Comparison of ENCODE assay signal across 10 mouse cellular contexts in genomic region chr8:11780641-11781040, GRCm38 (mm10). TPM values are rescaled to one million over a fixed set of nuclear protein-coding genes. Genes with fewer than 3 reads are reported as not detected.
DNase-seq lines count a peak whose midpoint lies in the region; ATAC-seq and TF ChIP-seq lines count a peak whose summit lies in the region.
"Had no signal": no experiment of that assay in that cellular context is flagged by ENCODE, and none has a peak within 500 bp of the region (broad histone marks: within the 10 kb centered on the region; RNA-seq: fewer than 3 reads in every experiment).

No protein-coding gene starts in this region.

- no peak overlapping the region for H3K4me3 ChIP-seq in forebrain, embryonic 15.5 days
- no peak overlapping the region for H3K4me3 ChIP-seq in forebrain, embryonic 11.5 days (ENCODE audit: low read depth, low read length)
- peak overlapping the region; percentile 10 for H3K4me3 ChIP-seq in kidney, embryonic 14.5 days (ENCODE audit: low read length)
- H3K4me3 ChIP-seq in stomach, embryonic 14.5 days (ENCODE audit: low read depth, low read length), result no peak overlapping the region
- H3K4me3 ChIP-seq in stomach, postnatal 0 days (ENCODE audit: low read depth, low read length), result no peak overlapping the region
- H3K4me3 ChIP-seq in stomach, embryonic 16.5 days (replicated peaks; ENCODE audit: low read length), result 0 out of 2 replicates have a peak overlapping the region, but pooled peaks have one; percentile 0

- no peak for ATAC-seq in forebrain, embryonic 15.5 days (replicated peaks)
- no peak for ATAC-seq in forebrain, embryonic 11.5 days (replicated peaks; ENCODE audit: low FRiP score)
- no peak for ATAC-seq in kidney, embryonic 14.5 days (ENCODE audit: low FRiP score, low TSS enrichment)
- ATAC-seq in stomach, embryonic 14.5 days (ENCODE audit: insufficient number of reproducible peaks, insufficient read depth, low FRiP score, low read depth), result no peak
- ATAC-seq in stomach, postnatal 0 days (ENCODE audit: low FRiP score, low TSS enrichment), result no peak
- ATAC-seq in stomach, embryonic 16.5 days (ENCODE audit: insufficient read depth, low FRiP score), result no peak

- no peaks in the 10 kb centered on the region for H3K27me3 ChIP-seq in forebrain, embryonic 15.5 days
- no peaks in the 10 kb centered on the region for H3K27me3 ChIP-seq in forebrain, embryonic 11.5 days (ENCODE audit: control insufficient read depth, insufficient read depth, low read length)
- H3K27me3 ChIP-seq in kidney, embryonic 14.5 days (ENCODE audit: control insufficient read depth, insufficient read depth, low read length), result no peaks in the 10 kb centered on the region
- no peaks in the 10 kb centered on the region for H3K27me3 ChIP-seq in stomach, embryonic 14.5 days (ENCODE audit: control insufficient read depth, insufficient read depth, low read length)
- H3K27me3 ChIP-seq in stomach, postnatal 0 days (ENCODE audit: control insufficient read depth, insufficient read depth, low read length), result no peaks in the 10 kb centered on the region
- no peaks in the 10 kb centered on the region for H3K27me3 ChIP-seq in stomach, embryonic 16.5 days (ENCODE audit: control insufficient read depth, insufficient read depth, low read length)

- TF ChIP-seq EP300 in stomach, postnatal 0 days (optimal IDR thresholded peaks at IDR 0.05), result no peak

- H3K9me3 ChIP-seq in forebrain, embryonic 15.5 days, result no peaks in the 10 kb centered on the region
- no peaks in the 10 kb centered on the region for H3K9me3 ChIP-seq in forebrain, embryonic 11.5 days (ENCODE audit: control insufficient read depth, low read length)
- no peaks in the 10 kb centered on the region for H3K9me3 ChIP-seq in kidney, embryonic 14.5 days (ENCODE audit: control insufficient read depth, low read length)
- H3K9me3 ChIP-seq in stomach, embryonic 14.5 days (ENCODE audit: control insufficient read depth, low read depth, low read length), result no peaks in the 10 kb centered on the region
- H3K9me3 ChIP-seq in stomach, postnatal 0 days (ENCODE audit: control insufficient read depth, low read length), result no peaks in the 10 kb centered on the region
- H3K9me3 ChIP-seq in stomach, embryonic 16.5 days (replicated peaks; ENCODE audit: control insufficient read depth, low read length), result no peaks in the 10 kb centered on the region

- H3K9ac ChIP-seq in forebrain, embryonic 15.5 days (replicated peaks), result no peak overlapping the region
- H3K9ac ChIP-seq in forebrain, embryonic 11.5 days (ENCODE audit: low read length), result no peak overlapping the region
- H3K9ac ChIP-seq in kidney, embryonic 14.5 days (ENCODE audit: low read depth, low read length), result no peak overlapping the region
- H3K9ac ChIP-seq in stomach, embryonic 14.5 days (replicated peaks; ENCODE audit: low read depth, low read length), result no peak overlapping the region
- H3K9ac ChIP-seq in stomach, postnatal 0 days (ENCODE audit: low read length), result no peak overlapping the region
- H3K9ac ChIP-seq in stomach, embryonic 16.5 days (ENCODE audit: low read length), result no peak overlapping the region

- peak overlapping the region; percentile 51 for H3K27ac ChIP-seq in forebrain, embryonic 15.5 days (replicated peaks)
- no peak overlapping the region for H3K27ac ChIP-seq in forebrain, embryonic 11.5 days (ENCODE audit: low read depth, low read length)
- no peak overlapping the region for H3K27ac ChIP-seq in kidney, embryonic 14.5 days (ENCODE audit: low read depth, low read length)
- no peak overlapping the region for H3K27ac ChIP-seq in stomach, embryonic 14.5 days (ENCODE audit: low read length)
- H3K27ac ChIP-seq in stomach, postnatal 0 days (replicated peaks), result no peak overlapping the region
- H3K27ac ChIP-seq in stomach, embryonic 16.5 days (ENCODE audit: low read length), result no peak overlapping the region

- 82% methylated on average over 4 of the region's 4 CpGs for WGBS in forebrain, embryonic 15.5 days
- 96% methylated on average over 4 of the region's 4 CpGs for WGBS in forebrain, embryonic 11.5 days
- 83% methylated on average over 4 of the region's 4 CpGs for WGBS in kidney, embryonic 14.5 days
- 84% methylated on average over 4 of the region's 4 CpGs for WGBS in stomach, embryonic 14.5 days
- 81% methylated on average over 4 of the region's 4 CpGs for WGBS in stomach, postnatal 0 days
- WGBS in stomach, embryonic 16.5 days, result 82% methylated on average over 4 of the region's 4 CpGs

- no peak overlapping the region for H3K4me2 ChIP-seq in forebrain, embryonic 15.5 days (replicated peaks)
- no peak overlapping the region for H3K4me2 ChIP-seq in forebrain, embryonic 11.5 days (ENCODE audit: low read depth, low read length, severe bottlenecking)
- peak overlapping the region; percentile 24; the same call in 1 of the 2 replicates for H3K4me2 ChIP-seq in kidney, embryonic 14.5 days (replicated peaks; ENCODE audit: low read depth, low read length)
- 0 out of 2 replicates have a peak overlapping the region, but pooled peaks have one; percentile 7 for H3K4me2 ChIP-seq in stomach, embryonic 14.5 days (replicated peaks; ENCODE audit: low read depth, low read length)
- H3K4me2 ChIP-seq in stomach, postnatal 0 days (replicated peaks; ENCODE audit: low read depth), result no peak overlapping the region
- H3K4me2 ChIP-seq in stomach, embryonic 16.5 days (ENCODE audit: low read depth, low read length), result peak overlapping the region; percentile 7

- no peak for TF ChIP-seq CTCF in stomach, postnatal 0 days (IDR thresholded peaks at IDR 0.05; ENCODE audit: low read depth)

- peaks cover 29% of the 10 kb centered on the region for H3K36me3 ChIP-seq in forebrain, embryonic 15.5 days
- no peaks in the 10 kb centered on the region; the same call in 1 of the 2 replicates for H3K36me3 ChIP-seq in forebrain, embryonic 11.5 days (ENCODE audit: control insufficient read depth, insufficient read depth, low read length)
- peaks cover 31% of the 10 kb centered on the region for H3K36me3 ChIP-seq in kidney, embryonic 14.5 days (ENCODE audit: control insufficient read depth, insufficient read depth, low read length)
- peaks cover 13% of the 10 kb centered on the region for H3K36me3 ChIP-seq in stomach, embryonic 14.5 days (ENCODE audit: control insufficient read depth, insufficient read depth, low read length)
- H3K36me3 ChIP-seq in stomach, postnatal 0 days (ENCODE audit: control insufficient read depth, insufficient read depth, low read length), result peaks cover 6% of the 10 kb centered on the region; the same call in 1 of the 2 replicates
- peaks cover 9% of the 10 kb centered on the region; the same call in 1 of the 2 replicates for H3K36me3 ChIP-seq in stomach, embryonic 16.5 days (ENCODE audit: control insufficient read depth, insufficient read depth, low read length)

- no peak for DNase-seq in forebrain, embryonic 11.5 days (ENCODE audit: low spot score)
- no peak for DNase-seq in kidney, postnatal 36 days
- DNase-seq in stomach, postnatal 0 days (ENCODE audit: low spot score), result no peak
- no peak for DNase-seq in embryo, embryonic 10.5 days (ENCODE audit: low spot score)
- DNase-seq: B cell, adult 2 months; gastrocnemius, postnatal 36 days had no signal

- peaks cover 38% of the 10 kb centered on the region for H3K4me1 ChIP-seq in forebrain, embryonic 15.5 days
- no peaks in the 10 kb centered on the region for H3K4me1 ChIP-seq in forebrain, embryonic 11.5 days (replicated peaks; ENCODE audit: control insufficient read depth, insufficient read depth, low read length)
- H3K4me1 ChIP-seq in kidney, embryonic 14.5 days (ENCODE audit: control insufficient read depth, insufficient read depth, low read length), result no peaks in the 10 kb centered on the region
- H3K4me1 ChIP-seq in stomach, embryonic 14.5 days (ENCODE audit: control insufficient read depth, insufficient read depth, low read length), result peaks cover 17% of the 10 kb centered on the region; the same call in 1 of the 2 replicates
- peaks cover 3% of the 10 kb centered on the region; the same call in 1 of the 2 replicates for H3K4me1 ChIP-seq in stomach, postnatal 0 days (replicated peaks; ENCODE audit: control insufficient read depth, insufficient read depth)
- peaks cover 12% of the 10 kb centered on the region; the same call in 1 of the 2 replicates for H3K4me1 ChIP-seq in stomach, embryonic 16.5 days (ENCODE audit: control insufficient read depth, insufficient read depth, low read length)

RNA-seq across cellular contexts. Expression of gene Arhgef7, which starts 53.1 kb away (rescaled TPM):
- polyA plus RNA-seq in forebrain, embryonic 15.5 days (2015; fragmentation: Nextera tagmentation; extraction: Ambion mirVana), result 77.1 and 86.4 TPM in 2 replicates
- 81.9 and 87.3 TPM in 2 replicates for polyA plus RNA-seq in forebrain, embryonic 11.5 days (2014; fragmentation: Nextera tagmentation; extraction: Ambion mirVana)
- 25.1 and 37.3 TPM in 2 replicates for polyA plus RNA-seq in kidney, embryonic 14.5 days (2014; fragmentation: Nextera tagmentation; extraction: Ambion mirVana)
- polyA plus RNA-seq in stomach, embryonic 14.5 days (2014; fragmentation: Nextera tagmentation; extraction: Ambion mirVana), result 37.0 and 37.4 TPM in 2 replicates
- 12.6 and 13.7 TPM in 2 replicates for polyA plus RNA-seq in stomach, postnatal 0 days (2015; fragmentation: Nextera tagmentation; extraction: Ambion mirVana)
- polyA plus RNA-seq in stomach, embryonic 16.5 days (2015; fragmentation: Nextera tagmentation; extraction: Ambion mirVana), result 32.7 and 33.4 TPM in 2 replicates

RNA-seq across cellular contexts. Expression of gene Tex29, which starts 59.6 kb away (rescaled TPM):
- polyA plus RNA-seq in forebrain, embryonic 15.5 days (2015; fragmentation: Nextera tagmentation; extraction: Ambion mirVana), result 0.59 and 1.4 TPM in 2 replicates
- polyA plus RNA-seq in forebrain, embryonic 11.5 days (2014; fragmentation: Nextera tagmentation; extraction: Ambion mirVana), result 0.24 TPM in 1 of 2 replicates, not detected in the other
- not detected in 2 replicates for polyA plus RNA-seq in kidney, embryonic 14.5 days (2014; fragmentation: Nextera tagmentation; extraction: Ambion mirVana)
- not detected in 2 replicates for polyA plus RNA-seq in stomach, embryonic 14.5 days (2014; fragmentation: Nextera tagmentation; extraction: Ambion mirVana)
- not detected in 2 replicates for polyA plus RNA-seq in stomach, postnatal 0 days (2015; fragmentation: Nextera tagmentation; extraction: Ambion mirVana)
- polyA plus RNA-seq in stomach, embryonic 16.5 days (2015; fragmentation: Nextera tagmentation; extraction: Ambion mirVana), result not detected in 2 replicates

Comparison
In these comparisons a context has a peak if more than half of its experiments do, and no peak if none do; other contexts are left out.
1. H3K4me2 ChIP-seq: peak in kidney, embryonic 14.5 days (single experiment), stomach, embryonic 14.5 days (single experiment) and stomach, embryonic 16.5 days (single experiment); none in forebrain, embryonic 15.5 days (single experiment), forebrain, embryonic 11.5 days (single experiment) and stomach, postnatal 0 days (single experiment).
2. H3K4me3 ChIP-seq: peak in kidney, embryonic 14.5 days (single experiment) and stomach, embryonic 16.5 days (single experiment); none in forebrain, embryonic 15.5 days (single experiment), forebrain, embryonic 11.5 days (single experiment), stomach, embryonic 14.5 days (single experiment) and stomach, postnatal 0 days (single experiment).